Mouse (Mus musculus): Measurements from ENCODE around the gene Gnat2. TPM values are rescaled to one million over a fixed set of nuclear protein-coding genes. Genes with fewer than 3 reads are reported as not detected.

Gnat2 gene
- total and polyA plus RNA-seq, 3 experiments, result 11.2 to 17.5 (median 13.3) TPM

DNA sequence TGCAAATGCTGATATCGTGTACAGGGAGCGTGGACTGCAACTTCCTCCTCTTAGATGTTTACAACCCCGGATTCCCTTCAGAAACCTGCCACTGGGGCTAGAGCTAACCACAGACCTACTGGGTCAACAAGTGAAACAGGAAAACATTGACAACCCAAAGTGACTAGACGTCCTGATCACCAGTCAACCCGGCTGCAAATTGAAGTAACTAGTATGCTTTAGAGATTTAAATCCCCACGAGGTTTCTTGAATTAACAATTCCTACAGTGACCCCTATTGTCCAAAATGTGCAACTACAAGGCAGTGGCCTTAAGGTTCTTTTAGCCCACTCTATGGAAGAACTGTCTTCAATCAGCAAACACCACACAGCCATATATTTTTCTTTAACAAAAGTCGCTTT is 31.2 kb upstream of the Gnat2 start (continued):
- TF ChIP-seq E2F4 (IDR thresholded peaks at IDR 0.05; ENCODE audit: insufficient replicate concordance, low read depth, low read length) (no peak), MXI1 (IDR thresholded peaks at IDR 0.05; ENCODE audit: low read depth, low read length) (peak; percentile 83), RAD21 (IDR thresholded peaks at IDR 0.05; ENCODE audit: low read depth, low read length) (peak; percentile 97), KAT2A (IDR thresholded peaks at IDR 0.05; ENCODE audit: insufficient replicate concordance, low read length) (no peak), MAX (IDR thresholded peaks at IDR 0.05; ENCODE audit: low read length) (peak; percentile 89), SIN3A (IDR thresholded peaks at IDR 0.05; ENCODE audit: low read length) (0 out of 2 replicates have a peak, but pooled peaks have one; percentile 51)

GRCm38 (mm10) chr3:108062648-108063047 is 29.9 kb upstream of the Gnat2 start:
- dilution Hi-C loops (cut with MboI; ENCODE audit: extremely low pct_ligation_motif_present, extremely low pct_unique_long_range_greater_than_20kb, low sequenced_read_pairs) (no loop called here), in situ Hi-C loops (cut with MboI; ENCODE audit: low pct_ligation_motif_present, low pct_unique_long_range_greater_than_20kb, low sequenced_read_pairs) (no loop called here)
- peaks cover 4 to 13% of the 10 kb centered on the region in 2 experiments for H3K4me1 ChIP-seq (ENCODE audit: control insufficient read depth in 1 of 2, insufficient read depth in 2 of 2)
- no peak overlapping the region for H3K4me3 ChIP-seq (replicated peaks in 1 of 3; ENCODE audit: low read depth in 2 of 3, low read length in 2 of 3, poor library complexity in 1 of 3)
- no peak overlapping the region for H3K27ac ChIP-seq (ENCODE audit: insufficient read depth, low read depth)
- no peaks in the 10 kb centered on the region for H3K79me2 ChIP-seq (replicated peaks; ENCODE audit: control insufficient read depth, extremely low read depth, insufficient read depth, poor library complexity, severe bottlenecking)
- no peaks in the 10 kb centered on the region for H3K36me3 ChIP-seq (replicated peaks in 1 of 2; ENCODE audit: control insufficient read depth in 1 of 2, insufficient read depth in 1 of 2, low read length in 1 of 2)
- no peak overlapping the region for H3K4me2 ChIP-seq (ENCODE audit: insufficient read depth, low read depth, poor library complexity, severe bottlenecking)
- no peak overlapping the region for H3K9ac ChIP-seq (ENCODE audit: insufficient read depth, low read depth)
- DNase-seq (ENCODE audit: extremely low read depth), result no peak
- TF ChIP-seq TCF12 (IDR thresholded peaks at IDR 0.05; ENCODE audit: low read depth, low read length) (no peak), HCFC1 (IDR thresholded peaks at IDR 0.05; ENCODE audit: low read depth, low read length) (no peak), SIN3A (IDR thresholded peaks at IDR 0.05; ENCODE audit: low read length) (no peak), EP300 (IDR thresholded peaks at IDR 0.05; ENCODE audit: low read length) (no peak), NRF1 (IDR thresholded peaks at IDR 0.05; ENCODE audit: low read depth, low read length) (no peak), ZKSCAN1 (IDR thresholded peaks at IDR 0.05; ENCODE audit: borderline replicate concordance, low read depth, low read length) (no peak)
- H3K9me3 ChIP-seq (replicated peaks; ENCODE audit: low read length), result no peaks in the 10 kb centered on the region
- no peaks in the 10 kb centered on the region for H3K27me3 ChIP-seq (replicated peaks)

DNA sequence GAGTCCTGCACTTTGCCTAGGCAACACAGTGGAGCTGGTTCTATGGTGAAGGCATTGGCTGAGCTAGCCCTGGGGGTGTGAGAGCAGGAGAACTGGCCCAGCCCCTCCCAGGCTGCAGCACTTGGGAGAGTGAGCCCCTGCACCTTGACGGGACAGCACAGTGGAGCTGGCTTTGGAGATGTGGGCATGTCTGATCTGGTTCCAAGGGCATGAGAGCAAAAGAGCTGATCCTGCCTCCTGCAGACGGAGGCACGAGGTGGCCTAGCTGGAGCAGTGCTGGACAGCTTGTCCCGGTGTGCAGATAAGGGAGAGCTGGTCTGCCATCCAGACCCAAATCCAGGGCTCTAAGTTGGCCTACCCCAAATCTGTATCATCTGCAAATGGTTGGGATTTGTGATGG is 27.9 kb upstream of the Gnat2 start:
- dilution Hi-C loops (cut with MboI; ENCODE audit: extremely low pct_ligation_motif_present, extremely low pct_unique_long_range_greater_than_20kb, low sequenced_read_pairs), result no loop called here
- DNase-seq (ENCODE audit: extremely low read depth), result no peak
- no peak overlapping the region for H3K4me3 ChIP-seq (replicated peaks in 1 of 3; ENCODE audit: low read depth in 2 of 3, low read length in 2 of 3, poor library complexity in 1 of 3)
- no peak overlapping the region for H3K9ac ChIP-seq (ENCODE audit: insufficient read depth, low read depth)
- no peaks in the 10 kb centered on the region for H3K9me3 ChIP-seq (replicated peaks; ENCODE audit: low read length)
- no peak overlapping the region for H3K4me2 ChIP-seq (ENCODE audit: insufficient read depth, low read depth, poor library complexity, severe bottlenecking)
- peaks cover 4 to 13% of the 10 kb centered on the region in 2 experiments for H3K4me1 ChIP-seq (ENCODE audit: control insufficient read depth in 1 of 2, insufficient read depth in 2 of 2)
- TF ChIP-seq NELFE (IDR thresholded peaks at IDR 0.05; ENCODE audit: low read depth, low read length), result no peak
- no peak for TF ChIP-seq JUND (conservative IDR thresholded peaks at IDR 0.05; ENCODE audit: low read depth, low read length)
- no peak for TF ChIP-seq CHD1 (IDR thresholded peaks at IDR 0.05; ENCODE audit: low read depth, low read length)
- no peak for TF ChIP-seq ETS1 (conservative IDR thresholded peaks at IDR 0.05; ENCODE audit: low read depth, low read length)
- no peak for TF ChIP-seq CTCF (conservative IDR thresholded peaks at IDR 0.05 in 1 of 2, IDR thresholded peaks at IDR 0.05 in 1 of 2; ENCODE audit: low read depth in 2 of 2, low read length in 2 of 2)
- TF ChIP-seq GABPA (IDR thresholded peaks at IDR 0.05; ENCODE audit: insufficient replicate concordance, low read depth, low read length), result no peak
- no peak for TF ChIP-seq BHLHE40 (IDR thresholded peaks at IDR 0.05; ENCODE audit: low read depth, low read length)
- no peak for TF ChIP-seq ZC3H11A (IDR thresholded peaks at IDR 0.05; ENCODE audit: low read depth, low read length)
- TF ChIP-seq ZKSCAN1 (IDR thresholded peaks at IDR 0.05; ENCODE audit: borderline replicate concordance, low read depth, low read length), result no peak
- TF ChIP-seq MEF2A (IDR thresholded peaks at IDR 0.05; ENCODE audit: borderline replicate concordance, low read depth, low read length), result no peak
- no peak for TF ChIP-seq E2F4 (IDR thresholded peaks at IDR 0.05; ENCODE audit: insufficient replicate concordance, low read depth, low read length)
- no peak for TF ChIP-seq SMC3 (IDR thresholded peaks at IDR 0.05; ENCODE audit: low read depth, low read length)
- TF ChIP-seq MXI1 (IDR thresholded peaks at IDR 0.05; ENCODE audit: low read depth, low read length), result no peak
- in situ Hi-C loops (cut with MboI; ENCODE audit: low pct_ligation_motif_present, low pct_unique_long_range_greater_than_20kb, low sequenced_read_pairs), result loop anchor here (5.0 kb wide), 1 partner anchor 122 kb away; the partner anchor contains the start of gene Gstm6
- no peaks in the 10 kb centered on the region for H3K36me3 ChIP-seq (replicated peaks in 1 of 2; ENCODE audit: control insufficient read depth in 1 of 2, insufficient read depth in 1 of 2, low read length in 1 of 2)
- H3K27ac ChIP-seq (ENCODE audit: insufficient read depth, low read depth), result no peak overlapping the region
- H3K27me3 ChIP-seq (replicated peaks), result no peaks in the 10 kb centered on the region
- no peaks in the 10 kb centered on the region for H3K79me2 ChIP-seq (replicated peaks; ENCODE audit: control insufficient read depth, extremely low read depth, insufficient read depth, poor library complexity, severe bottlenecking)

Data from CH12.LX (cell line).